Mouse (Mus musculus): Measurements from ENCODE around the gene Fhad1. TPM values are rescaled to one million over a fixed set of nuclear protein-coding genes. Genes with fewer than 3 reads are reported as not detected.

The Fhad1 gene
- total RNA-seq, 2 experiments from 2014 or later: 0.13 to 0.35 TPM

Other genes starting within 250 kb of the Fhad1 start
- 10 to 100 TPM; 10.7 to 11.1 TPM for gene Dnajc16, start 224.2 kb downstream of the Fhad1 start, total RNA-seq (2021)
- gene Casp9, start 221.5 kb downstream of the Fhad1 start, total RNA-seq (2021): 1 to 10 TPM; 1.9 to 2.2 TPM
- not detected for gene Cela2a, start 188.9 kb downstream of the Fhad1 start, total RNA-seq (2021)
- gene Ctrc, start 168.7 kb downstream of the Fhad1 start, total RNA-seq (2021): not detected
- gene Efhd2, start 140.2 kb downstream of the Fhad1 start, total RNA-seq (2021): 1 to 10 TPM; 5.8 to 6.4 TPM
- gene Tmem51, start 69.2 kb upstream of the Fhad1 start, total RNA-seq (2021): 1 to 10 TPM; 1.1 to 1.2 TPM
- gene Kazn, start 224.3 kb upstream of the Fhad1 start, total RNA-seq (2021): 1 to 10 TPM; 1.8 to 2.6 TPM

Data from gastrocnemius, postnatal 36 days (tissue).